Mouse (Mus musculus) sigmoid colon, adult 10 weeks (tissue): Measurements from ENCODE around the gene Acvrl1. TPM values are rescaled to one million over a fixed set of nuclear protein-coding genes. Genes with fewer than 3 reads are reported as not detected.

Source experiments
- polyA plus RNA-seq: library from polyadenylated mRNA; stranded (reverse); fragments of 350-450 nt; fragmentation: Illumina TruSeq; extraction: RNeasy Lipid Tissue Mini Kit (QIAGEN cat#74804); gene quantifications from one replicate; pipeline ENCODE4 v1.2.3, GENCODE M21; 2014; ENCODE audit warnings: low read depth, low replicate concordance

The Acvrl1 gene
- polyA plus RNA-seq, result 1.5 TPM

GRCm38 (mm10) chr15:101128181-101129089 is at the start of gene Acvrl1:
Gene Acvrl1 (plus strand): TSS chr15:101128522.

GRCm38 (mm10) chr15:101115511-101116110 is 12.7 kb upstream of the Acvrl1 start, which contains the start of gene Ankrd33:
Gene Ankrd33 (plus strand): TSS chr15:101115755.

DNA sequence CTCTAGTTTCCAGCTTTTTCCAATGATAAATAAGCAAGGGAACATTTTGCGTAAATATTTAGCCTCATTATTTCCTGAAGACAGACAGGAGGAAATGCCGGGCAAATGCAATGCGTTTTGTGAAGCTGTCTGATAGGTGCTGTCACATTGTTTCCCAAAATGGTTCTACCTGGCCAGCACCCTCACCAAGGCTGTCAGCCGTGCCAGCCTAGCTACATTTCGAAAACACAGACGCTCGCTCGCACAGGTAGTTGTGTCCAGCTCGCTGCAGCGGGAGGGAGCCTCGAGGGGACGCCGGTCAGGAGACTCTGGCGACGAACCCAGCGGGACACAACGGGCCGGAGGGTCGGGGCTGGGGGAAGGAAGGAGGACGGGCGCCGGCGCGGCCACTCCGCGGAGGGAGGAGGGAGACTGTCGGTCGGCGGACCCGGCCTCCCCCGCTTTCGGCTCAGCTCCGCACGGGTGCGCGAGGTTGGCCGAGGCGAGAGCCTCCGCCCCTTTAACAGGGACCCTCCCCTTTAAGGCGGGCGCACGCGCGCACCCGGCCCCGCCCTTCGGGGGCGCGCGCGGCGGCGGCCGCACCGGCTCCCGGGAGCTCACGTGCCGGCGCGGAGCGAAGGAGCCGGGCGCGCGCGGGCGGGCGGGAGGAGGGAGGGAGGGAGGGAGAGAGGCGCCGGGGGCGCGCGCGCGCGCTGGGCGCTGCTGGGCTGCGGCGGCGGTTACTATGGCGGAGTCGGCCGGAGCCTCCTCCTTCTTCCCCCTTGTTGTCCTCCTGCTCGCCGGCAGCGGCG is 45.3 kb downstream of the Acvrl1 start, which contains the start of gene Acvr1b:
TSS of gene Acvr1b (plus strand) at position 647 of the 791 bp plus-strand sequence.

Other genes with a start within 250 kb of the Acvrl1 start
- not detected for gene Gm47841, start 81.1 kb upstream of the Acvrl1 start, polyA plus RNA-seq
- 0.47 TPM for gene Fignl2, start 50.0 kb upstream of the Acvrl1 start, polyA plus RNA-seq
- not detected for gene Ankrd33, start 12.8 kb upstream of the Acvrl1 start, polyA plus RNA-seq
- gene Acvr1b, start 45.5 kb downstream of the Acvrl1 start, polyA plus RNA-seq, result 38.2 TPM
- gene Grasp, start 95.7 kb downstream of the Acvrl1 start, polyA plus RNA-seq, result not detected
- gene Nr4a1, start 125.7 kb downstream of the Acvrl1 start, polyA plus RNA-seq, result 5.3 TPM
- not detected for gene Atg101, start 155.8 kb downstream of the Acvrl1 start, polyA plus RNA-seq
- gene 6030408B16Rik, start 164.7 kb downstream of the Acvrl1 start, polyA plus RNA-seq, result not detected
- gene Krt80, start 241.6 kb downstream of the Acvrl1 start, polyA plus RNA-seq, result not detected